In the genomic region with DNA sequence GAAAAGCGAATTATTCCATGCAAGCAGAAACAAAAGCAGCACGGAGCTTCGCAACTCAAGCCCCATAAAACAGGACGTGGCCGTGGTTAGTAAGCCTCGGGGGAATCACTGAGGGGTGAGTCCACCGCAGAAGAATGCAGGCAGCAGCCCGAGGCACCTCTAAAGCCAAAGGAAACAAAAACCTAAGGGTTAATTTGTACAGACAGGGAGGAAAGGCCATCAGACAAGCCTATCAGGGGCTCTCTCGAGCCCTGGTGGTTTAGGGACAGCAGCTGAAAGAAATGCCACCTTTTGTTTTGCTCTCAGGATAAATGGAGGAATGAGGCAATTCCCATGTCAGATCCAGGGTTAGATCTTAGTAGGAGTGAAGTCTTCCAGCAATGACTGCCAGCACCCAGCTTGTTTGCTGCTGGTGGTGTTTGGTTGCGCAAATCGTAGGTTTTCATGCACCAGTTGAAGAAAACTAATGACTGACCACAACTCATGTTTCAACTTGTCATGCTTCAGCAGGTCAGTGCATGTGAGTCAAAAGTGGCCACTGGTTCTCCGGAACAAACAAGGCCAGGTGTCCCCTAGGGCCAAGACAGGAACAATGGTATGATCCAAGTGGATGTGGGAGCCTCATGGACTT, we compare ENCODE assay signal across 7 mouse cellular contexts.
DNase-seq lines count a peak whose midpoint lies in the region; ATAC-seq and TF ChIP-seq lines count a peak whose summit lies in the region.

No protein-coding gene starts in this region.

- H3K36me3 ChIP-seq in heart, embryonic 10.5 days = no peaks in the 10 kb centered on the region
- H3K36me3 ChIP-seq in limb, embryonic 10.5 days = no peaks in the 10 kb centered on the region

- peak; percentile 86 for DNase-seq in 3134 (ENCODE audit: extremely low read depth, insufficient read length, low spot score)
- DNase-seq in Patski (ENCODE audit: low read depth, low spot score) = peak; percentile 95
- DNase-seq in heart, embryonic 10.5 days (ENCODE audit: low spot score) = no peak
- no peak for DNase-seq in limb, embryonic 10.5 days (ENCODE audit: low spot score)
- DNase-seq in layer of hippocampus, postnatal 14 days (ENCODE audit: low spot score in 2 of 2) = no peak
- DNase-seq in testis, postnatal 14 days (ENCODE audit: low spot score) = no peak
- DNase-seq in ovary, adult 18-20 months (ENCODE audit: low spot score) = no peak

- H3K9me3 ChIP-seq in heart, embryonic 10.5 days = no peaks in the 10 kb centered on the region
- H3K9me3 ChIP-seq in limb, embryonic 10.5 days (replicated peaks) = no peaks in the 10 kb centered on the region

- peak; percentile 94 for ATAC-seq in Patski

- peaks cover 9% of the 10 kb centered on the region for H3K4me1 ChIP-seq in heart, embryonic 10.5 days
- peaks cover 48% of the 10 kb centered on the region for H3K4me1 ChIP-seq in limb, embryonic 10.5 days

- H3K4me3 ChIP-seq in heart, embryonic 10.5 days = no peak overlapping the region; the same call in 1 of the 2 replicates
- H3K4me3 ChIP-seq in limb, embryonic 10.5 days = no peak overlapping the region

- no peaks in the 10 kb centered on the region for H3K27me3 ChIP-seq in Patski
- no peaks in the 10 kb centered on the region for H3K27me3 ChIP-seq in heart, embryonic 10.5 days (ENCODE audit: insufficient read depth, poor library complexity, severe bottlenecking)
- H3K27me3 ChIP-seq in limb, embryonic 10.5 days (ENCODE audit: low read depth, poor library complexity, severe bottlenecking) = no peaks in the 10 kb centered on the region

- CTCF ChIA-PET in Patski (lab: Charles Lee) = interaction anchor here (0.8 to 1.4 kb wide), 5 partner anchors 12 to 540 kb away, joined by 3 to 5 read pairs (median 4); no protein-coding TSS in a partner anchor

- no peak for TF ChIP-seq CTCF in Patski (IDR thresholded peaks at IDR 0.05)

- H3K27ac ChIP-seq in heart, embryonic 10.5 days = peak overlapping the region; percentile 29; the same call in 1 of the 2 replicates
- H3K27ac ChIP-seq in limb, embryonic 10.5 days = peak overlapping the region; percentile 82

- 43% methylated on average over 12 of the region's 12 CpGs for WGBS in heart, embryonic 10.5 days
- WGBS in limb, embryonic 10.5 days = 33% methylated on average over 12 of the region's 12 CpGs

- POLR2A ChIA-PET in Patski (lab: Charles Lee) = interaction anchor here (0.6 to 1.1 kb wide), 4 partner anchors 27 to 257 kb away, joined by 3 to 4 read pairs (median 3); no protein-coding TSS in a partner anchor

- in situ Hi-C loops in Patski (cut with MboI; ENCODE audit: low pct_unique_long_range_greater_than_20kb) = no loop called here

Comparison
In these comparisons a context has a peak if more than half of its experiments do, and no peak if none do; other contexts are left out.
1. DNase-seq: peak in 3134 (single experiment) and Patski (single experiment); none in heart, embryonic 10.5 days (single experiment), limb, embryonic 10.5 days (single experiment), layer of hippocampus, postnatal 14 days (0 of 2), testis, postnatal 14 days (single experiment) and ovary, adult 18-20 months (single experiment).